Mouse (Mus musculus) bone marrow macrophage, adult 2 months (primary cell): ENCODE results near the gene Glis2.

ENCODE experiments used
- CTCF ChIP-seq: IDR thresholded peaks from 2 replicates; pipeline ENCODE4 v1.5.1; 2012; ENCODE audit warnings: low read depth, mild to moderate bottlenecking, low read length, moderate library complexity
- POLR2A ChIP-seq: IDR thresholded peaks from 2 replicates; pipeline ENCODE4 v1.6.1; 2012; ENCODE audit warnings: mild to moderate bottlenecking, low read depth, low read length, borderline replicate concordance

DNA sequence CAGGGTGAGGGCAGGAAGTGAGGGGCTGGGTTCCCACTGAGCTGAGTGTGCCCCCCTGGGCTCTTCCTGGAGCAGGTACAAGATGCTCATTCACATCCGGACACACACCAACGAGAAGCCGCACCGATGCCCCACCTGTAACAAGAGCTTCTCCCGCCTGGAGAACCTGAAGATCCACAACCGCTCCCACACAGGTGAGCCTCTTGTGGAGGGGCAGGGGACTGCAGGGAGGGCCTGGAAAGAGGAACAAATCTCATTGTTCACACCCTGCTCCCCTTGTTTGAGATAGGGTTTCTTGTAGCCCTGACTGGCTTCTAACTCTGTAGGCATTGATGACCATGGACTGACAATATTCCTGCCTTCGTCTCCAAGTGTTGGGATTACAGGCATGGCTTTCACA, 17.2 kb downstream of the Glis2 start:
- TF ChIP-seq CTCF (no peak), POLR2A (no peak)
